ENCODE assay signal across 8 mouse cellular contexts in the genomic region with DNA sequence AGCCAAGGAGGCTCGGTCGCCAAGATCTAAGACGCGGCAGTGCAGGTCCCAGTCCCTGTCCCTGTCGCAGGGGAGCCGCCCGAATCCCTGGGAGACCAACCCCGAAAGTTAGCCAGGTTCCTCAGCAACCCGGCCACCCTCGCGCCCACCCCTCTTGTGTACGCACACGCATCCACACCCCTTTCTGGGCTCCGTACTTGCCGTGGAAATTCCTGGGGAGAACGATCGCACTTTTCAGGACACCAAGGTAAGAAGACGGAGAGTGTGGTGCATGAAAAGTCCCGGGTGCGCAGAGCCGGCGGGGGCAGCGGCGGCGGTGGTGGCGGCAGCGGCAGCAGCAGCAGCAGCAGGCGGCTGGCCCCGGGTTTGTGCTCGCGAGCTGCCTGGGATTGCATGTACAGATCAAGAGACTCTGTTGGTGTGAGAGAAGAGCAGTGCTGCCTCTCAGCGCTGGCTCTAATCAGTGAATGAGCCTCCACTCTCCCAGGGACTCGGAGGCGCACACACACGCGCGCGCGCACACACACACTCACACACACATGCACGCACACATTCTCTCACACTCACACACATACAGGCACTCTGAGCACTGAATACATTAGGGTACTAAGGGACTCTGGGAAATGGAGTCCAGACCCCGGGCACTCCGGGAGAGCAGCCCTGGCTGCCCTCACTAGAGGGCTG. TPM values are rescaled to one million over a fixed set of nuclear protein-coding genes. Genes with fewer than 3 reads are reported as not detected.
DNase-seq lines count a peak whose midpoint lies in the region; ATAC-seq and TF ChIP-seq lines count a peak whose summit lies in the region.

Gene Rnf220 (minus strand): TSS at position 571 of the 684 bp plus-strand sequence.

- ATAC-seq in hindbrain, embryonic 16.5 days: peak; percentile 93
- ATAC-seq in megakaryocyte progenitor cell, adult 5-6 weeks (replicated peaks; ENCODE audit: poor library complexity): peak; percentile 67

- H3K4me2 ChIP-seq in hindbrain, embryonic 16.5 days (ENCODE audit: low read length): peak within 1 kb of the TSS; percentile 75

- WGBS in hindbrain, embryonic 16.5 days: under 1% methylated on average over 42 of the region's 42 CpGs

- H3K4me1 ChIP-seq in hindbrain, embryonic 16.5 days (ENCODE audit: control insufficient read depth, insufficient read depth, low read depth, low read length): peaks cover 29% of the 10 kb centered on the region

- H3K36me3 ChIP-seq in hindbrain, embryonic 16.5 days (ENCODE audit: control insufficient read depth, insufficient read depth, low read length): no peaks in the 10 kb centered on the region
- H3K36me3 ChIP-seq in splenic B cell, adult 2 months (ENCODE audit: control insufficient read depth, insufficient read depth, low read length, poor library complexity, severe bottlenecking): no peaks in the 10 kb centered on the region

- peak within 1 kb of the TSS; percentile 47 for H3K4me3 ChIP-seq in hindbrain, embryonic 16.5 days (ENCODE audit: low read length)
- H3K4me3 ChIP-seq in left cerebral cortex, adult 2 months: peak within 1 kb of the TSS; percentile 26

- H3K9ac ChIP-seq in hindbrain, embryonic 16.5 days (ENCODE audit: low read depth, low read length): peak within 1 kb of the TSS; percentile 66

- no peak; the same call in none of the 2 replicates for TF ChIP-seq CTCF in left cerebral cortex, adult 2 months (IDR thresholded peaks at IDR 0.05)

- peak; percentile 27 for DNase-seq in kidney, adult 11 months
- no peak for DNase-seq in kidney, adult 8-10 months
- DNase-seq in cerebellum, postnatal 25 days: peak; percentile 19 to 44
- DNase-seq in gastrocnemius, postnatal 14 days: peak; percentile 19
- peak; percentile 29 to 45 for DNase-seq in left cerebral cortex, adult 2 months (ENCODE audit: extremely low spot score in 1 of 2, low spot score in 2 of 2)
- peak; percentile 37 for DNase-seq in splenic B cell, adult 2 months (ENCODE audit: low read depth, low spot score)

- H3K9me3 ChIP-seq in hindbrain, embryonic 16.5 days (ENCODE audit: control insufficient read depth, low read length): no peaks in the 10 kb centered on the region; the same call in 1 of the 2 replicates

- peak within 1 kb of the TSS; percentile 72 for H3K27ac ChIP-seq in hindbrain, embryonic 16.5 days (ENCODE audit: low read depth, low read length)
- H3K27ac ChIP-seq in left cerebral cortex, adult 2 months: no peak within 1 kb of the TSS

- peaks cover 16% of the 10 kb centered on the region for H3K27me3 ChIP-seq in hindbrain, embryonic 16.5 days (replicated peaks; ENCODE audit: control insufficient read depth, insufficient read depth, low read length)
- no peaks in the 10 kb centered on the region for H3K27me3 ChIP-seq in splenic B cell, adult 2 months (ENCODE audit: control insufficient read depth, insufficient read depth, low read length, poor library complexity, severe bottlenecking)

- intact Hi-C loops in gastrocnemius, postnatal 14 days (cut with DNase I; ENCODE audit: low total_unique reads): no loop called here
- intact Hi-C loops in left cerebral cortex, adult 2 months (cut with DNase I): loop anchor here (10.0 kb wide), 1 partner anchor 178 kb away; no protein-coding TSS in a partner anchor

RNA-seq across cellular contexts. Expression of gene Rnf220, which starts in this region (rescaled TPM):
- total RNA-seq in gastrocnemius, postnatal 14 days (2021): 10 to 100 TPM; 38.0 to 38.5 TPM
- 109 and 114 TPM in 2 replicates for polyA plus RNA-seq in hindbrain, embryonic 16.5 days (2015; fragmentation: Nextera tagmentation; extraction: Ambion mirVana)
- total RNA-seq in left cerebral cortex, adult 2 months (2021): 100 to 1,000 TPM; 192 to 199 TPM
- total RNA-seq in megakaryocyte progenitor cell, adult 5-6 weeks (2015): 52.9 and 63.3 TPM in 2 replicates
- 83.9 and 96.5 TPM in 2 replicates for total RNA-seq in megakaryocyte progenitor cell, adult 5-6 weeks (2017)

Comparison
In these comparisons a context has a peak if more than half of its experiments do, and no peak if none do; other contexts are left out.
1. DNase-seq: peak in kidney, adult 11 months (single experiment), cerebellum, postnatal 25 days (2 of 2), gastrocnemius, postnatal 14 days (single experiment), left cerebral cortex, adult 2 months (2 of 2) and splenic B cell, adult 2 months (single experiment); none in kidney, adult 8-10 months (0 of 2).